Mouse (Mus musculus): Measurements from ENCODE around the gene Angptl8. TPM values are rescaled to one million over a fixed set of nuclear protein-coding genes. Genes with fewer than 3 reads are reported as not detected.

Gene Angptl8
- total and polyA plus RNA-seq, 2 experiments from 2014 or later, result 0.48 TPM; not detected in 1

DNA sequence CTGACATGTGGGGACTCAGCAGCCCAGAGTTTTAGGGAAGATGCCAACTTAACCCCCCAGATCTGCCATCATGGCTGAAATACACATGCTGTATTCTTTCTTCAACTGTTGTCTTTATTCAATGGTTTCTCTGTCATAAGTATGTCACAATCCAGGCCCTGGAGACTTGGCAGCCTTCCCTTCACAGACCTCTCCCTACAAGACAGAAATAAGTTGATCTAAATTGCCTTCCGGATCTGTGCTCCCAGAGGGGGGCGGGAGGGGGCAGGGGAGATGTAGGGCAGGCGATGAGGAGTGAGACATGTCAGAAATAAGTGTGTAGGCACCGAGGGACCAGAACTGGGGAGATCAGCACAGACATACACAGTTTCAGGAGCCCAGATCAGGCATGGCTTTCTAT is 36.9 kb downstream of the Angptl8 start:
- Histone ChIP-seq H3K4me1 (ENCODE audit: insufficient read depth, low read length) (no peaks in the 10 kb centered on the region), H3K27me3 (ENCODE audit: insufficient read depth, low read length) (no peaks in the 10 kb centered on the region), H3K9me3 (ENCODE audit: low read length) (no peaks in the 10 kb centered on the region), H3K27ac (ENCODE audit: low read depth, low read length) (no peak overlapping the region), H3K36me3 (ENCODE audit: insufficient read depth, low read length) (no peaks in the 10 kb centered on the region), H3K4me2 (ENCODE audit: low read depth, low read length, poor library complexity, severe bottlenecking) (no peak overlapping the region), H3K9ac (replicated peaks; ENCODE audit: low read length, poor library complexity, severe bottlenecking) (no peak overlapping the region), H3K4me3 (ENCODE audit: low read depth, low read length) (no peak overlapping the region)
- WGBS, result 67% methylated on average over 4 of the region's 4 CpGs
- ATAC-seq (ENCODE audit: low FRiP score) (no peak), DNase-seq (ENCODE audit: low spot score) (no peak)
- no peak for TF ChIP-seq CTCF (IDR thresholded peaks at IDR 0.05)

- Histone ChIP-seq H3K4me2 (ENCODE audit: low read depth, low read length, poor library complexity, severe bottlenecking) (no peak overlapping the region), H3K4me3 (ENCODE audit: low read depth, low read length) (no peak overlapping the region), H3K27ac (ENCODE audit: low read depth, low read length) (no peak overlapping the region), H3K9ac (replicated peaks; ENCODE audit: low read length, poor library complexity, severe bottlenecking) (no peak overlapping the region), H3K9me3 (ENCODE audit: low read length) (no peaks in the 10 kb centered on the region), H3K4me1 (ENCODE audit: insufficient read depth, low read length) (no peaks in the 10 kb centered on the region), H3K27me3 (ENCODE audit: insufficient read depth, low read length) (no peaks in the 10 kb centered on the region), H3K36me3 (ENCODE audit: insufficient read depth, low read length) (no peaks in the 10 kb centered on the region)
- ATAC-seq (ENCODE audit: low FRiP score) (no peak), DNase-seq (ENCODE audit: low spot score) (no peak)
- peak; percentile 31 for TF ChIP-seq CTCF (IDR thresholded peaks at IDR 0.05)
- WGBS, result 62% methylated on average over 3 of the region's 3 CpGs
These were observed 41.3 kb downstream of the Angptl8 start for GRCm38 (mm10) chr9:21876601-21877000.

Small RNA genes within 50 kb of the gene (microRNA-seq; reads per million reads assigned to microRNA genes)
- 8.4 reads per million, percentile 18 among the genes with 10 or more reads in this experiment for gene Mir7083 (ENCODE audit: borderline number of aligned reads)

Other genes starting within 250 kb of the Angptl8 start
- gene Timm29, start 242.8 kb upstream of the Angptl8 start, total RNA-seq (2014; rRNA removed), result 74.6 and 85.9 TPM in 2 replicates
- gene Timm29, start 242.8 kb upstream of the Angptl8 start, polyA plus RNA-seq (2015; fragmentation: Nextera tagmentation; extraction: Ambion mirVana), result 61.8 and 62.1 TPM in 2 replicates
- 19.1 and 21.7 TPM in 2 replicates for gene Yipf2, start 242.7 kb upstream of the Angptl8 start, total RNA-seq (2014; rRNA removed)
- 17.0 and 19.5 TPM in 2 replicates for gene Yipf2, start 242.7 kb upstream of the Angptl8 start, polyA plus RNA-seq (2015; fragmentation: Nextera tagmentation; extraction: Ambion mirVana)
- gene Smarca4, start 219.3 kb upstream of the Angptl8 start, total RNA-seq (2014; rRNA removed), result 173 and 195 TPM in 2 replicates
- 80.8 and 84.9 TPM in 2 replicates for gene Smarca4, start 219.3 kb upstream of the Angptl8 start, polyA plus RNA-seq (2015; fragmentation: Nextera tagmentation; extraction: Ambion mirVana)
- 16.7 and 27.7 TPM in 2 replicates for gene Ldlr, start 112.0 kb upstream of the Angptl8 start, total RNA-seq (2014; rRNA removed)
- gene Ldlr, start 112.0 kb upstream of the Angptl8 start, polyA plus RNA-seq (2015; fragmentation: Nextera tagmentation; extraction: Ambion mirVana), result 9.6 and 10.3 TPM in 2 replicates
- gene Spc24, start 75.2 kb upstream of the Angptl8 start, total RNA-seq (2014; rRNA removed), result 5.5 and 6.6 TPM in 2 replicates
- gene Spc24, start 75.2 kb upstream of the Angptl8 start, polyA plus RNA-seq (2015; fragmentation: Nextera tagmentation; extraction: Ambion mirVana), result 6.3 and 8.2 TPM in 2 replicates
- gene Kank2, start 36.8 kb upstream of the Angptl8 start, total RNA-seq (2014; rRNA removed), result 14.9 and 15.2 TPM in 2 replicates
- 2.9 TPM in 2 replicates for gene Kank2, start 36.8 kb upstream of the Angptl8 start, polyA plus RNA-seq (2015; fragmentation: Nextera tagmentation; extraction: Ambion mirVana)
- gene Dock6, start 17.1 kb downstream of the Angptl8 start, total RNA-seq (2014; rRNA removed), result 18.0 and 18.8 TPM in 2 replicates
- 10.3 and 11.3 TPM in 2 replicates for gene Dock6, start 17.1 kb downstream of the Angptl8 start, polyA plus RNA-seq (2015; fragmentation: Nextera tagmentation; extraction: Ambion mirVana)
- gene Rab3d, start 82.7 kb downstream of the Angptl8 start, total RNA-seq (2014; rRNA removed), result 15.9 and 26.0 TPM in 2 replicates
- gene Rab3d, start 82.7 kb downstream of the Angptl8 start, polyA plus RNA-seq (2015; fragmentation: Nextera tagmentation; extraction: Ambion mirVana), result 17.4 and 18.1 TPM in 2 replicates
- 6.6 and 12.2 TPM in 2 replicates for gene Ccdc159, start 92.0 kb downstream of the Angptl8 start, total RNA-seq (2014; rRNA removed)
- 4.7 and 5.2 TPM in 2 replicates for gene Ccdc159, start 92.0 kb downstream of the Angptl8 start, polyA plus RNA-seq (2015; fragmentation: Nextera tagmentation; extraction: Ambion mirVana)
- gene Tmem205, start 92.0 kb downstream of the Angptl8 start, total RNA-seq (2014; rRNA removed), result 32.1 and 50.9 TPM in 2 replicates
- 44.2 and 50.1 TPM in 2 replicates for gene Tmem205, start 92.0 kb downstream of the Angptl8 start, polyA plus RNA-seq (2015; fragmentation: Nextera tagmentation; extraction: Ambion mirVana)
- gene Plppr2, start 101.5 kb downstream of the Angptl8 start, total RNA-seq (2014; rRNA removed), result 129 and 165 TPM in 2 replicates
- gene Plppr2, start 101.5 kb downstream of the Angptl8 start, polyA plus RNA-seq (2015; fragmentation: Nextera tagmentation; extraction: Ambion mirVana), result 129 and 136 TPM in 2 replicates
- 33.7 and 38.6 TPM in 2 replicates for gene Swsap1, start 120.2 kb downstream of the Angptl8 start, total RNA-seq (2014; rRNA removed)
- gene Swsap1, start 120.2 kb downstream of the Angptl8 start, polyA plus RNA-seq (2015; fragmentation: Nextera tagmentation; extraction: Ambion mirVana), result 7.1 and 8.0 TPM in 2 replicates
- gene Epor, start 128.0 kb downstream of the Angptl8 start, total RNA-seq (2014; rRNA removed), result 2.7 TPM in 1 of 2 replicates, not detected in the other
- gene Epor, start 128.0 kb downstream of the Angptl8 start, polyA plus RNA-seq (2015; fragmentation: Nextera tagmentation; extraction: Ambion mirVana), result 1.7 and 1.9 TPM in 2 replicates
- gene Rgl3, start 153.9 kb downstream of the Angptl8 start, total RNA-seq (2014; rRNA removed), result 0.76 and 2.8 TPM in 2 replicates
- 0.85 and 1.1 TPM in 2 replicates for gene Rgl3, start 153.9 kb downstream of the Angptl8 start, polyA plus RNA-seq (2015; fragmentation: Nextera tagmentation; extraction: Ambion mirVana)
- 4.3 and 5.8 TPM in 2 replicates for gene Ccdc151, start 167.1 kb downstream of the Angptl8 start, total RNA-seq (2014; rRNA removed)
- 5.0 and 5.1 TPM in 2 replicates for gene Ccdc151, start 167.1 kb downstream of the Angptl8 start, polyA plus RNA-seq (2015; fragmentation: Nextera tagmentation; extraction: Ambion mirVana)
- gene Prkcsh, start 167.3 kb downstream of the Angptl8 start, total RNA-seq (2014; rRNA removed), result 71.9 and 85.8 TPM in 2 replicates
- 62.8 and 64.9 TPM in 2 replicates for gene Prkcsh, start 167.3 kb downstream of the Angptl8 start, polyA plus RNA-seq (2015; fragmentation: Nextera tagmentation; extraction: Ambion mirVana)
- 215 and 239 TPM in 2 replicates for gene Elavl3, start 216.5 kb downstream of the Angptl8 start, total RNA-seq (2014; rRNA removed)
- gene Elavl3, start 216.5 kb downstream of the Angptl8 start, polyA plus RNA-seq (2015; fragmentation: Nextera tagmentation; extraction: Ambion mirVana), result 75.2 and 78.7 TPM in 2 replicates
- gene Gm49318, start 235.7 kb downstream of the Angptl8 start, total RNA-seq (2014; rRNA removed), result 4.1 TPM in 1 of 2 replicates, not detected in the other
- 0.25 and 0.36 TPM in 2 replicates for gene Gm49318, start 235.7 kb downstream of the Angptl8 start, polyA plus RNA-seq (2015; fragmentation: Nextera tagmentation; extraction: Ambion mirVana)
- gene Zfp653, start 235.9 kb downstream of the Angptl8 start, total RNA-seq (2014; rRNA removed), result 30.0 and 33.1 TPM in 2 replicates
- 14.2 and 15.1 TPM in 2 replicates for gene Zfp653, start 235.9 kb downstream of the Angptl8 start, polyA plus RNA-seq (2015; fragmentation: Nextera tagmentation; extraction: Ambion mirVana)
- gene Ecsit, start 249.9 kb downstream of the Angptl8 start, total RNA-seq (2014; rRNA removed), result 49.6 and 56.3 TPM in 2 replicates
- gene Ecsit, start 249.9 kb downstream of the Angptl8 start, polyA plus RNA-seq (2015; fragmentation: Nextera tagmentation; extraction: Ambion mirVana), result 55.0 and 57.2 TPM in 2 replicates

Data from midbrain, postnatal 0 days (tissue).